Mouse (Mus musculus): Measurements from ENCODE around the gene Rab7b.

DNA sequence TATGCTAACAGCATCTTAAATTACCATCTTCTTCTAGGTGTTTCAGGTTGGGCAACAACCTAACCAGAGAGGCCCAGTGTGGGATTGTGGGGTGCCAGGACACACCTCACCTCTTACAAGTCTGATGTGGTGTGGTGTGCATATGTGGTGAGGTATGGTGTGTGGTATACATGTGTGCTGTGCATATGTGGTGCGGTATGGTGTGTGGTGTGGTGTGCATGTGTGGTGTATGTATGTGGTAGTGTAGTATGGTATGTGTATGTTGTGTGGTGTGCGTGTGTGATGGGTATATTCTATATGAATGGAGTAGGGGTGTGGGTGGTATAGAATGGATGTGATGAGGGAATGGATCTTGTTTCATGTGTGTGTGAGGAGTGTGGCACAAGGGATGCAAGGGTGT is 756 bp upstream of the Rab7b start:
- TF ChIP-seq CTCF (conservative IDR thresholded peaks at IDR 0.05; ENCODE audit: insufficient read depth, insufficient read length, low read depth, low read length) (no peak), POLR2A (IDR thresholded peaks at IDR 0.05; ENCODE audit: low read depth, low read length) (no peak)

Data from kidney, adult 2 months (tissue).